Mouse (Mus musculus): ENCODE results near the gene Syce2.

Gene Syce2

DNA sequence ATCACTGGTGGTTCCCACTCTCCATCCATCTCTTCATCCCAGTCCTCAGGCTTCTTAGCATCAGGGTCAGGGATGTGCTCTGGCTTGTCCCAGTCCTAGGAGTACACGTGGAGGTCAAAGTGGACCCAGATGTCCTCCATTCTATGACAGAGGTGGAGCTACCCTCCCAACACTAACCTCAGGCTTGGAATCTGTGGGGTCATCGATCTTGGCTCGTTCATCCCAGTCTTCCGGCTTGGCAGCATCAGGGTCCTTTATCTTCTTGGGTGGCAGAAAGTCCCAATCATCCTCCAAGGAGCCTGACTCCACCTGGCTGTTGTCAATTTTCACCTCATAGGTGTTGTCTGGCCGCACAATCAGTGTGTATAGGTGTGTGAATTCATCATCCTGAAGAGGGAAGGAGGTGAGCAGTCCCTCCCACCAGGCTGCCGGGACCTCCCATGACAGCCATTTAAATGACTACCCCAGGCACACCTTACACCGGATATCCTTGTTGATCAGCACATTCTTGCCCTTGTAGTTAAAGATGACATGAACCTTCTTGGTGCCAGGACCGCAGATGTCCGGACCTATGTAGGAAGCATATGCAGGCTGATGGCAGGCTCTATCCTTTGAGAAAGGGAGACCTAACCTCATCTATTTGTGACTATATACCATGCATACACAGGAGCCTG, 27.4 kb upstream of the Syce2 start:
- DNase-seq, result no peak

DNA sequence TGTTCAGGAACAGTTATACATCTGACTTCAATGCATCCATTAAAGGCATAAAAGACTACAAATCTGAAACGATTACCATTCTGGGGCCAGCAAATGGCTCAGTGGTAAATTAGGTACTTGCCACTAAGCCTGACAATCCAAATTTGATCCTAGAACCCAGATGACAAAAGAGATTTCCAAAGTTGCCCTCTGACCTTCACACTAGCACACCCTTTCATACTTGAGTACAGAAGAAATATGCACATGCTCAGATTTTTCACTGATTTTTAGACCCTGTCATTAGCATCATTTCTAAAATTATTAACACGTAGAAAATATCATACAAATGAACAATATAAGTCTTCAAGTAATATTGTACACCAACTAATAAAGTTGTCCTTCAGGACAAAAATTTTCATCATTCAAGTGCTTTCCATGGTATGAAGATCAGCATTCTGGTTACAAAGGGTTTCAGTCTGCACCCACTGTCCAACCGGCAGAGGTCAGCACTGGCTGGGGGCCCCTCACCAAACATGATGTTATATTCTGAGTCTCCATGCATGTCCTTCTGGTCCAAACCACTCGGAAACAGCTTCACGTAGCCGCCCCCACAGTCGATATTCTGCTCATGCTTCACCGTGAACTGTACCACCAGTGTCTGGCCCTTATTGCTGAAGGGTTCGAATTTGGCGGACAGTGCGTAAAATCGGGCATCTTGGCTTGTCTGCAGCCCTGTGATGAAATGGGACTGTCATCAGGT, 26.4 kb upstream of the Syce2 start:
- DNase-seq, result peak; percentile 38 to 44

DNA sequence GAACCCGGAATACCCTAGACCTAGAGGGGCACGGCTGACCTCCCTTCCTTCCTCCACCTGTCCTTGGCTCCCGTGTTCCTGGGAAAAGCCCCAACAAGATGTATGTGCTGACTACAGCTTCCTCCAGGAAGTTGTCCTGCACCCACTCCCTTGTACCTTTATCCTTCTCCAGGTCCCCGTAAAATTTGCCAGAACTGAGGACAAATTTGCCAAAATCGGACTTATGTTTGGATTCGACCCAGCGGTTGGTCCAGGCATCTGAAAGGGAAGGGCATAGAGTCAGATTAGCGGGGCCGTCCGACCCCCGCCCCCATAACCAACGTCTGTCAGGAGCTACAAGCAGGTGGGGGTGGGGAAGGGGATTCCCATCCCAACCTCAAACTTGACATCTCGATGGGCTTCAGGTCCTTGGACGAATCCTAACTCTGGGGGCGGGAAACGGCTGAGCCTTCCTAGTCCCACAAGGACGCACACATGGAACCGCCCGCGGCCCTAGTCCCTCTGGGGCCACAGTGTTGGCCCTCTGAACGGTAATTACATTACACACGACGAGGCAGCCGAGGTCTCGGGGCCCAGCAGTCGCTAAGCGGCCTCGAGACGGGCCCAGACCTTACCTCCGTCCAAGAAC, 25.7 kb upstream of the Syce2 start:
- DNase-seq, result peak; percentile 32 to 35

DNA sequence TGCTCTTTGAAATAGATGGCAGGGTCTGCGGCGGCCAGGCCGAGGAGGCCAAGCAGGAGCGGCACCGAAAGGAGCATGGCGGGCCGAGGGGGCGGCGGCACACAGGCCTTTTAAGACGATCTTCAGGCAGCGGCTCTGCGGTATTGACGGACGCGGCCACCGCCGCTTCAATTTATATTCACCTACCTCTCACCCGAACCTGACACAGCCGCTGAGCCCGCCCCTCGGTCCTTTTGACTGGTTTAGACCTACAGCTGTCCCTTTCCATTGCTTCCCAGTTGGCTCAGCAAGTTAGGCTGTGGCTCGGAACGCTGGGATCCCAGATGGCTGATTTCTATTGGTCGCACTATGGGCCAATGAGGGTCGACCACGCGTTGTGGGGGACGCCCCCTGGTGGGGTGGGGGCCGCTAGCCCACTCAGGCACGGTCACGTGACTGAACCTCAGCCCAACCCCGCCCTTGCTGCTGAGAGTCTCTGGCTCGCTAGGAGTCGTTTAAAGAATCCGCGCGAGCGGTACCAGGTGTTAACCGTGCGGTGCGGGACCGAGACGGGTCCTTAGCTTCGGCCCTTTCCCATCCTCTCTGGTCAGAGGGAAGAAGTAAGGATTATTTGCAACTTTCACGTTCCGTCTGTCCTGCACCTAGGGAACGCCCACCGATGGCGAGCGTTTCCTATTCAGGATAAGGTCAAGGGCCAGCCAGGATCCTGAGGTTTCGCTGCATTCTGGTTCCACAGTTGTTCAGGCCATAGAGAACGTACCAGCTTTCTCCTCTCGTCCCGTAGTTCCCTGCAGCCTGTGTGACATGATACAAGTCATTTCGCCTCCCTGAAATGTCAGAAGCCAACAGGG, 25.0 kb upstream of the Syce2 start, which contains the start of gene Calr:
Gene Calr (minus strand): TSS at position 213 of the 851 bp plus-strand sequence.
- DNase-seq, result peak; percentile 100

DNA sequence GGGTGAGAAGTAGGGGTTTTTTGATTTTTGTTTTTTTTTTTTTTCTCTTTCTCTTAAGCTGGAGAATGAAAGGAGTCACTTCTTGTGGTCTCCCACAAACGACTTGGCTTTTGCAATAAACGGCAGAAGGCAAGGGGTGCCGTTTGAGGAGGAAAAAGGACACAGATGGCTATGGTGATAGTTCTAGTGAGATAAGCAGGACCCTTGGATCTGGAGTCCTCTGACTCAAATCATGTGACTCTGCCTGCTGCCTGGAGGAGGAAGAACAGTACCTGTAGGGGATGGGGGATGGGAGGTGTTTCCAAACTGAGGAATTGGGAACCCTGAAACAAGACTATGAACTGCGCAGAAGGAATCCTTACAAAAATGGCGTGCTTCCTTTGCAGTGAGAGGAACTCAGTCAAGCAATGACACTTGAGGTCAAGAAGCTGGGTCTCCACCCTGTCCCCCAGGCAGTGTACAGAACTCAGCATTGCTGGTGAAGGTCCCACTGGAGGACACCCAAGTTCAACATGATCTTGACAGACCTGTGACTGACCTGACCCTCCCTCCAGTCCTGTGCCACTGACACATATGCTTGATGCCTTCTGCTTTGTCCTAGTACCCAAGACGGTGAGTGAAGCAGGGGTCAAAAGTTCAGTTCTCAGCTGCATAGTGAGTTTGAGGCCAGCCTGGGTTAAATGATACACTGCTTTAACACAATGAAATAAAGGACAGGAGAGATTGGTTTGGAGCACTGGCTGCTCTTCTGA, 24.1 kb upstream of the Syce2 start:
- DNase-seq, result no peak

- no peak for DNase-seq
Measured at GRCm38 (mm10) chr8:84856434-84856833, 15.5 kb upstream of the Syce2 start.

DNA sequence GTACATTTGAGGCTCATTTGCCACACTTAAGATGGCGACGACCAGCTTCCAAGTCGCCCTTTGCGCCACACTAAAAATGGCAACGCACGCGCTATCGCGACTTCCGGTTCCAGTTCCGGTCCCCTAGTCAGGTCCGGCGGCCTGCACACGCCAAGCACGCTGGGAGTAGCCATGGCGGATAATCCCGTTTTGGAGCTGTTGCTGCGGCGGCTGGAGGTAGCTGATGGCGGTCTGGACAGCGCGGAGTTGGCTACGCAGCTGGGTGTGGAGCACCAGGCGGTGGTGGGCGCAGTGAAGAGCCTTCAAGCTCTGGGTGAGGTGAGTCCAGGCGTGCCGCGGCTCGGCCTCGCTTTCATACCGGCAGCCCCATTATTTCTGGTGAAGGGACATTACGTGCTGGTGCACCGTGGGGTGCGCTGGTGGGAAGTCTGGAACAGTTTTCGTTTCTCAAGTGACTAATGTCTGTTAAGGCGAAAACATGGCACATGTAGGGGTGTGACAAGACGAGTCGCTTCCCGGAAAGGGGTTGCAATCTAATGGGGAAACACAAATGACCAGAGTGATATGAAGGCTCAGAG, 15.0 kb upstream of the Syce2 start, which contains the start of gene Farsa:
Gene Farsa (plus strand): TSS at position 126 of the 578 bp plus-strand sequence.
- DNase-seq, result peak; percentile 93 to 96

- peak; percentile 29 to 38 for DNase-seq
Measured at GRCm38 (mm10) chr8:84872309-84872965, 526 bp downstream of the Syce2 start.

GRCm38 (mm10) chr8:84873016-84873415, 1.1 kb downstream of the Syce2 start:
- DNase-seq, result no peak

DNA sequence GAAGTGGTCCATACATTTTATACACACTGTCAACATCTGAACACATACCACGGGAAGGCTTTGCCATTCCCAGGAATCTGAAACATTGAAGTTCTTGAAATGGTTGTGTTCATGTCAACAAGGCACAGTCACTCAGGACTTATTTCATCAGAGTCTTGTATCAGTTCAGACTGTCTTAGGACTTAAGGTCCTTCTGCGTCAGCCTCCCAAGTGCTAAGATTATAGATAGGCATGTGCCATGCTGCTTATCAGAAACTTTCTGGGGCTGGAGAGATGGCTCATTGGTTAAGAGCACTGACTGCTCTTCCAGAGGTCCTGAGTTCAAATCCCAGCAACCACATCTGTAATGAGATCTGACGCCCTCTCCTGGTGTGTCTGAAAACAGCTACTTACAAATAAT, 2.4 kb downstream of the Syce2 start:
- DNase-seq, result no peak

GRCm38 (mm10) chr8:84877297-84878035, 5.6 kb downstream of the Syce2 start:
- no peak for DNase-seq

DNA sequence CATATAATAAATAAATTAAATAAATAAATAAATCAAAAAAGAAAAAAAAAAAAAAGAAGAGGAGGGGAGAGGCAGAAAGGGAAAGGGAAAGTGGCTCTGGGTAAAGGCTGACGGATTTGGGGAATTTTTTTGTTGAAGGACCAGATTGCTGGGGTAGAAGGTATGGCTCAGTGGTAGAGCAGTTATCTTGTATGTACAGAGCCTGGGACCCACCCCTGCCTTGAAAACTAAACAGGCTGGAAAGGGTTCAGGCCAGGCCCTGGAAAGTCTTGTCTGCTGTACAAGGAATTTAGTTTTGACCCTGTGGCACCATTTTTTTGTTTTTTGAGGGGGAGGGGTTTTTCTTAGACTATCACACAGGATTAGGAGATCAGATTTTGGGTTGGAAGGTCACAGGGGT, 7.0 kb downstream of the Syce2 start:
- DNase-seq, result no peak

DNA sequence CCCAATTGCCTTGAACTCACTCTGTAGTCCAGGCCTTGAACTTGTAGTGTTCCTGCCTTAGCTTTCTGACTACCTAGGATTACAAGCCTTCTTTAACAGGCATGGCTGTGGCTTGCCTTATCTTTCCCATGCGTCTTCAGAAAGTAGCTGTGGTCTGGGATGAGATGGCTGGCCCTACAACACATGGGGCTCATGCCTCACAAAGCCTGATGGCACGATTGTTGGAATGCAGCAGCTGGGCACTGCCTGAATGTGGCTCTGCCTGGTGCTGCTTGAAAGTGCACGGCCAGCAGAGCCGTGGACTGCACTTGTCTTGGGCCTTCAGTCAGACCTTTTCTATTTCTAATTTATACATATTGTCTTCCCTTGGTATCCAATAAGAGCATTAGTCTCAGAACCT, 12.8 kb downstream of the Syce2 start:
- no peak for DNase-seq

- no peak for DNase-seq
Measured at GRCm38 (mm10) chr8:84888280-84888679, 16.4 kb downstream of the Syce2 start.

GRCm38 (mm10) chr8:84889141-84889540, 17.2 kb downstream of the Syce2 start:
- DNase-seq, result no peak

DNA sequence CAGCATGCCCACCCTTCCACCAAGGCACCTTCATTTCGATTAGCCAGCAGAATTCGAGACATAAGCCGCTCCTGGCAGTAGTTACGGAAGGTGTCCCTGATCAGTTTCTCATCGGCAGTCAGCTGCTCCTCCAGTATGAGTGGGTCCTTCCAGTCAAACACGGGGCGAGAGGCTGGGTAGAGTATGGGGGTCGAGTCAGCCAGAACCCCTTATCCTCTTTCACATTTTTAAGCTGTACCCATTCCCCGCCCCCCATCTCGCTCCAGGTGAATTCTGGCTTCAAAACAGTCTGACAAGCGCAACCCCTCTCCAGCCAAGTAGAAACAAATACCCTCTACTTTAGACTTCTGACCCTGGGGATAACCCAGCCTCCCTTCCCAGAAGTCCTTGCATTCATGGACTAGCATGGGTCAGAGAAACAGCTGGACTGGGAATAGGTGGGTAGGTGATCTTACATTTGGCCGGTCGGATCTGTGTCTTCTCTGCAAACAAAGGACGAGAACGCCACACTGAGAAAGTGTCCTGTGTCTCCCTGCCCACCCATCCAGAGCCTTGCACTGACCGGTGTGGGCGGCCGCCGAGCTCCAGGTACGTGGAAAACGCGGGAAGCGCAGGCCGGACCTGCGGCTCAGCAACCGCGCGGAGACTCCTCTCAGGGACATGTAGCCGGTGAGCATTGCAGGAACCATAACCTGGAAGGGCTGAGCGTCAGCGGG, 21.2 kb downstream of the Syce2 start:
- DNase-seq, result peak; percentile 71 to 79

DNA sequence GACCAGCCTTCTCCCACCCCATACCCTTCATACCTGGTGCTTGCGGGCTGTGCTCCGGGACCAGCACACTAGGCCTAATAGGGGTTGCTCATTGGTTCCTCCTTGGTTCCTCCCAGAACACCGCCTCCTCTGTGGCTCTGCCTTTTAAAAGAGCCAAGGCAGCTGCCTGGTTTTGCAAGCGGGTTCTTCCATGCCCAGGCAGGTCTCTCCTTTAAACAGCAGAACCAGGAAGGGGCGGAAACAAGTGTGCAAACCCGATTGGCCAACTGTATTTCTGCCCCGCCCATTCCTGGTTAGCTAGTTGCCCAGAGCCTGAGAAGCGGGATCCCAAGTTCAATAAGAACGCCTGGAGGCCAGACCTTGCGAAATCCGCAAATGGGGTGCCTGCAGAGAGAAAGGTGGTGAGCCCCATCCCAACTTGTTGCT, 21.8 kb downstream of the Syce2 start, which contains the start of gene Gcdh:
Gene Gcdh (minus strand): TSS at position 213 of the 426 bp plus-strand sequence.
- peak; percentile 97 to 98 for DNase-seq

- DNase-seq, result no peak
Measured at GRCm38 (mm10) chr8:84895963-84896362, 24.1 kb downstream of the Syce2 start.

DNA sequence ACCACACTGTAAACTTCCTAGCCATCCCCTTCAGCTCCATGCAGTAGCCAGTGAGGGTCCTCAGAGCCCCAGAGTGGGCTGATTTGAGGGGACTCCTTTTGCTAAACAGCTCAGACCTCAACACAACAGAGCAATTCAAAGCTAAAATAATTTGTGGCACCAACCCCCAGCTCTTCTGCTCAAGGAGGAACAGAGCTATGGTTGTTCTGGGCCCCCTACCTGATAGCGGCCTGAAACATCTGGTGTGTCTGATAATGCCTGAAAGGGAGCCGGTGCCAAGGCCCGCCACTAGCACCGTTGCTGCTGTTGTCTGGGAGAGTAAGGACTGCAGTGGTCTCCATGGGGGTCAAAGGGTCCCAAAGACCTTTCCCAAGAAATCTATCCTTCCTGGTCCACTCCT, 29.2 kb downstream of the Syce2 start:
- no peak for DNase-seq

DNA sequence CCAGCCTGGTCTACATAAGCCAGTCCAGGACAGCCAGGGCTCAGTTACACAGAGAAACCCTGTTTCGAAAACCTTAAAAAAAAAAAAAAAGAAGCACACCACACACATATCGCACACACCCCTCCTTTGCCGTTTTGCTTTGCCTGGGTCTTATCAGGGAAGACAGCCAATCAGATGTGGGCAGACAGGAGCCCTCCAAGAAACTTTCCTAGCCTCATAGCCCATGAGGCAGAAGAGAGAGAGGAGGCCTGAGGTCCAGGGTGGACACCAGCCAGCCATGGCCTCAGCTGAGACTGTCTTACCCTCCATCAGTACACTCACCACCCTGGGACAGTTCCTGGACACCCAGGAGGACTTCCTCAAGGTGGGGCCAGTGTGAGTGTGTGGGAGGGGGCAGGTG, 29.8 kb downstream of the Syce2 start, which contains the start of gene Klf1:
Gene Klf1 (plus strand): TSS at position 177 of the 400 bp plus-strand sequence.
- no peak for DNase-seq

Measured in kidney, adult 8-10 months (tissue).